Mouse (Mus musculus): Measurements from ENCODE around the gene Gm20388. TPM values are rescaled to one million over a fixed set of nuclear protein-coding genes. Genes with fewer than 3 reads are reported as not detected.

Gm20388 gene
- polyA plus RNA-seq, 1 experiment: 10.6 TPM

GRCm38 (mm10) chr8:119997266-119997665, 86.6 kb downstream of the Gm20388 start:
- 84% methylated on average over 4 of the region's 4 CpGs for WGBS
- Histone ChIP-seq H3K27ac (ENCODE audit: control insufficient read depth, insufficient read depth, low read depth, low read length, poor library complexity) (no peak overlapping the region), H3K4me3 (replicated peaks; ENCODE audit: control insufficient read depth, low read depth, low read length) (no peak overlapping the region), H3K4me1 (ENCODE audit: control insufficient read depth, insufficient read depth, low read length) (no peaks in the 10 kb centered on the region; the same call in 1 of the 2 replicates)
- no peak for TF ChIP-seq CTCF (IDR thresholded peaks at IDR 0.05; ENCODE audit: control insufficient read depth, insufficient read depth, low read length)
- TF ChIP-seq POLR2A (IDR thresholded peaks at IDR 0.05; ENCODE audit: borderline replicate concordance, control insufficient read depth, low read depth, low read length): no peak

GRCm38 (mm10) chr8:120000461-120000860, 89.8 kb downstream of the Gm20388 start:
- TF ChIP-seq CTCF (IDR thresholded peaks at IDR 0.05; ENCODE audit: control insufficient read depth, insufficient read depth, low read length) (no peak), POLR2A (IDR thresholded peaks at IDR 0.05; ENCODE audit: borderline replicate concordance, control insufficient read depth, low read depth, low read length) (no peak)
- no peak overlapping the region for H3K27ac ChIP-seq (ENCODE audit: control insufficient read depth, insufficient read depth, low read depth, low read length, poor library complexity)
- H3K4me1 ChIP-seq (ENCODE audit: control insufficient read depth, insufficient read depth, low read length): no peaks in the 10 kb centered on the region
- WGBS: 73% methylated on average over 8 of the region's 8 CpGs
- H3K4me3 ChIP-seq (replicated peaks; ENCODE audit: control insufficient read depth, low read depth, low read length): no peak overlapping the region

GRCm38 (mm10) chr8:120001712-120002111, 91.1 kb downstream of the Gm20388 start:
- H3K27ac ChIP-seq (ENCODE audit: control insufficient read depth, insufficient read depth, low read depth, low read length, poor library complexity): no peak overlapping the region
- no peak overlapping the region for H3K4me3 ChIP-seq (replicated peaks; ENCODE audit: control insufficient read depth, low read depth, low read length)
- no peaks in the 10 kb centered on the region for H3K4me1 ChIP-seq (ENCODE audit: control insufficient read depth, insufficient read depth, low read length)
- WGBS: 81% methylated on average over 7 of the region's 7 CpGs
- TF ChIP-seq POLR2A (IDR thresholded peaks at IDR 0.05; ENCODE audit: borderline replicate concordance, control insufficient read depth, low read depth, low read length) (no peak), CTCF (IDR thresholded peaks at IDR 0.05; ENCODE audit: control insufficient read depth, insufficient read depth, low read length) (no peak)

- Histone ChIP-seq H3K27ac (ENCODE audit: control insufficient read depth, insufficient read depth, low read depth, low read length, poor library complexity) (no peak overlapping the region), H3K4me3 (replicated peaks; ENCODE audit: control insufficient read depth, low read depth, low read length) (no peak overlapping the region), H3K4me1 (ENCODE audit: control insufficient read depth, insufficient read depth, low read length) (no peaks in the 10 kb centered on the region)
- 81% methylated on average over 9 of the region's 9 CpGs for WGBS
- no peak for TF ChIP-seq CTCF (IDR thresholded peaks at IDR 0.05; ENCODE audit: control insufficient read depth, insufficient read depth, low read length)
- TF ChIP-seq POLR2A (IDR thresholded peaks at IDR 0.05; ENCODE audit: borderline replicate concordance, control insufficient read depth, low read depth, low read length): no peak
These were observed 91.7 kb downstream of the Gm20388 start for GRCm38 (mm10) chr8:120002348-120002747.

GRCm38 (mm10) chr8:120004154-120004702, 93.6 kb downstream of the Gm20388 start:
- 80% methylated on average over 14 of the region's 14 CpGs for WGBS
- TF ChIP-seq CTCF (IDR thresholded peaks at IDR 0.05; ENCODE audit: control insufficient read depth, insufficient read depth, low read length): no peak
- no peak for TF ChIP-seq POLR2A (IDR thresholded peaks at IDR 0.05; ENCODE audit: borderline replicate concordance, control insufficient read depth, low read depth, low read length)

GRCm38 (mm10) chr8:120004705-120005381, 94.2 kb downstream of the Gm20388 start:
- Histone ChIP-seq H3K4me3 (replicated peaks; ENCODE audit: control insufficient read depth, low read depth, low read length) (no peak overlapping the region), H3K27ac (ENCODE audit: control insufficient read depth, insufficient read depth, low read depth, low read length, poor library complexity) (no peak overlapping the region), H3K4me1 (ENCODE audit: control insufficient read depth, insufficient read depth, low read length) (no peaks in the 10 kb centered on the region)
- 85% methylated on average over 2 of the region's 2 CpGs for WGBS
- no peak for TF ChIP-seq POLR2A (IDR thresholded peaks at IDR 0.05; ENCODE audit: borderline replicate concordance, control insufficient read depth, low read depth, low read length)
- no peak for TF ChIP-seq CTCF (IDR thresholded peaks at IDR 0.05; ENCODE audit: control insufficient read depth, insufficient read depth, low read length)

More at GRCm38 (mm10) chr8:120004154-120004702, 93.6 kb downstream of the Gm20388 start:
- Histone ChIP-seq H3K4me1 (ENCODE audit: control insufficient read depth, insufficient read depth, low read length) (no peaks in the 10 kb centered on the region), H3K4me3 (replicated peaks; ENCODE audit: control insufficient read depth, low read depth, low read length) (no peak overlapping the region), H3K27ac (ENCODE audit: control insufficient read depth, insufficient read depth, low read depth, low read length, poor library complexity) (no peak overlapping the region)

- no peak overlapping the region for H3K27ac ChIP-seq (ENCODE audit: control insufficient read depth, insufficient read depth, low read depth, low read length, poor library complexity)
- WGBS: 86% methylated on average over 9 of the region's 9 CpGs
- H3K4me1 ChIP-seq (ENCODE audit: control insufficient read depth, insufficient read depth, low read length): no peaks in the 10 kb centered on the region
- TF ChIP-seq CTCF (IDR thresholded peaks at IDR 0.05; ENCODE audit: control insufficient read depth, insufficient read depth, low read length): no peak
- TF ChIP-seq POLR2A (IDR thresholded peaks at IDR 0.05; ENCODE audit: borderline replicate concordance, control insufficient read depth, low read depth, low read length): no peak
- H3K4me3 ChIP-seq (replicated peaks; ENCODE audit: control insufficient read depth, low read depth, low read length): no peak overlapping the region
These were observed 96.1 kb downstream of the Gm20388 start for GRCm38 (mm10) chr8:120006645-120007160.

- Histone ChIP-seq H3K4me1 (ENCODE audit: control insufficient read depth, insufficient read depth, low read length) (no peaks in the 10 kb centered on the region), H3K4me3 (replicated peaks; ENCODE audit: control insufficient read depth, low read depth, low read length) (no peak overlapping the region), H3K27ac (ENCODE audit: control insufficient read depth, insufficient read depth, low read depth, low read length, poor library complexity) (no peak overlapping the region)
- TF ChIP-seq CTCF (IDR thresholded peaks at IDR 0.05; ENCODE audit: control insufficient read depth, insufficient read depth, low read length) (no peak), POLR2A (IDR thresholded peaks at IDR 0.05; ENCODE audit: borderline replicate concordance, control insufficient read depth, low read depth, low read length) (no peak)
- WGBS: 84% methylated on average over 9 of the region's 9 CpGs
These were observed 96.5 kb downstream of the Gm20388 start for GRCm38 (mm10) chr8:120007178-120007577.

Measured in bone marrow, adult 2 months (tissue).